Mouse (Mus musculus): Measurements from ENCODE around the gene Wtip.
A peak's percentile ranks its signal among the peaks of the same experiment; 100 is the strongest.
"Not testable (repeated sequence)": the region's sequence is repeated elsewhere in the genome, so short reads cannot be mapped to it uniquely, and the experiment has no call there.

The Wtip gene

GRCm38 (mm10) chr7:34133117-34133762, at the start of gene Wtip:
Gene Wtip, minus strand, starts transcription at chr7:34133268.
- DNase-seq = peak; percentile 89

- DNase-seq = not testable (repeated sequence)
Observed at GRCm38 (mm10) chr7:34176241-34176640, 43.2 kb upstream of the Wtip start.

GRCm38 (mm10) chr7:34172251-34172650, 39.2 kb upstream of the Wtip start:
- no peak for DNase-seq

GRCm38 (mm10) chr7:34169454-34169853, 36.4 kb upstream of the Wtip start, which contains the start of gene Uba2:
Gene Uba2, minus strand, starts transcription at chr7:34169599.
- DNase-seq = no peak

- peak; percentile 93 for DNase-seq
Observed at GRCm38 (mm10) chr7:34168470-34169251, 35.6 kb upstream of the Wtip start.

- DNase-seq = peak; percentile 2
Observed at GRCm38 (mm10) chr7:34167766-34168469, 34.9 kb upstream of the Wtip start.

- DNase-seq = no peak
Observed at GRCm38 (mm10) chr7:34166850-34167249, 33.8 kb upstream of the Wtip start.

- DNase-seq = no peak
Observed at GRCm38 (mm10) chr7:34165999-34166398, 32.9 kb upstream of the Wtip start.

GRCm38 (mm10) chr7:34164671-34165070, 31.6 kb upstream of the Wtip start:
- DNase-seq = no peak

GRCm38 (mm10) chr7:34159167-34159566, 26.1 kb upstream of the Wtip start:
- no peak for DNase-seq

GRCm38 (mm10) chr7:34157994-34158393, 24.9 kb upstream of the Wtip start:
- no peak for DNase-seq

- DNase-seq = no peak
Observed at GRCm38 (mm10) chr7:34147193-34147592, 14.1 kb upstream of the Wtip start.

GRCm38 (mm10) chr7:34141123-34141522, 8.1 kb upstream of the Wtip start:
- DNase-seq = no peak

GRCm38 (mm10) chr7:34139493-34139892, 6.4 kb upstream of the Wtip start:
- DNase-seq = no peak

- no peak for DNase-seq
Observed at GRCm38 (mm10) chr7:34134336-34134735, 1.3 kb upstream of the Wtip start.

GRCm38 (mm10) chr7:34132355-34133079, 551 bp downstream of the Wtip start:
- DNase-seq = peak; percentile 32

GRCm38 (mm10) chr7:34131959-34132354, 1.1 kb downstream of the Wtip start:
- no peak for DNase-seq

- no peak for DNase-seq
Observed at GRCm38 (mm10) chr7:34131118-34131517, 1.9 kb downstream of the Wtip start.

- no peak for DNase-seq
Observed at GRCm38 (mm10) chr7:34126291-34126690, 6.8 kb downstream of the Wtip start.

GRCm38 (mm10) chr7:34125346-34125745, 7.7 kb downstream of the Wtip start:
- no peak for DNase-seq

GRCm38 (mm10) chr7:34122987-34123720, 9.9 kb downstream of the Wtip start:
- DNase-seq = no peak

- DNase-seq = not testable (repeated sequence)
Observed at GRCm38 (mm10) chr7:34120636-34121035, 12.4 kb downstream of the Wtip start.
